Mouse (Mus musculus): ENCODE results near the gene Igf1r.
A peak's percentile ranks its signal among the peaks of the same experiment; 100 is the strongest.

Gene Igf1r

DNA sequence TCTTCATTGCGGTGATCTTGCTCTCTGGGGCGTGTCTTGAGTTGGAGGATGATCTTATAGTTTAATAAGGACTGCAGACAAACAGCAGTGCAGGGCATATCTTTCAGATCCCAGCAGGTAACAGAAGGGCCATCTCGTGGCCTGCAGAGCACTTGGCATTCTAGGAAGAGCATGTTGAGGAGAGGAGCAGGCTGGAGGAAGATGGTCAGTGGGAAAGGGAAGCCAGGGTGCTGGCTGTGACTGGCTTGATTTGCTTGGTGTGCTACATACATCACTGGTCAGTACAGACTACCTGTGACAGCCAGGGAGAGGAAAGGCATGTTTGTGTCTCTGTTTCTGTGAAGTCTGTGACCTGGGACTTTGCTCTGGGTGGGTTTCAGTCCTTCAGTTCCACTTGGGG is 122.8 kb downstream of the Igf1r start:
- no peak for DNase-seq (ENCODE audit: low read depth, low spot score)

DNA sequence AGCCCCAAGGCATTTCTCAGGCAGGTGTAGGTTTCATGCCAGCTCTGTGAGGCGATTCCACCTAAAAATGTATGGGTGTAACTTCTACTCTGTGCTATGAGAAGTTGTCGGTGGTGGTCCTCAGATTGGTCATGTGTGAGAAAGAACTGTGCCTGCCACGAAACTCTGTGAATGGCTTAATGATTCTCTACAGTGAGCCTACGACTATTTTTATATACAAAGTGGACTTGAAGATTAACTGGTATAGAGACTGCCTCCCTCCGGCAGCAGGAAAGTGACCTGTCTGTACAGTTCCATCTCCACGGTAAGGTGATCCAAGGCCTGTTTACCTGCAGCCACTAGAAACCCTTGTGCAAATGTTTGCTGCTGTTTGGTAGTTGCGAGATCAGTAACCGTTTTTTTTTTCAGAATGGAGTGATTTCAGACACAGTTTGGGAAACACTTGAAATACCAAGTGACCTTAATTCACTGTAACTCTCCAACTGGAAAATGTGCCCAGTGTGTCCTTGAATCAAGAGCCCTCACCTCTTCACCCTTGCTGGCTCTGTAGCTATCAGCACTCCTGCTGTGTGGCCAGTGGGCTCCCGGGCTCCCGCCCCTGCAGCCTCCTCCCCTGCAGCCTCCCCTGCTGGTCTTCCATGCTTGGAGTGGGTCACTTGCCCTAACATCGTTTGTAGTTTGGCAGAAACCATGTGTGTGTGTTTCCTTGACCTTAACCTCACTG is 127.7 kb downstream of the Igf1r start:
- DNase-seq (ENCODE audit: low read depth, low spot score) = no peak

DNA sequence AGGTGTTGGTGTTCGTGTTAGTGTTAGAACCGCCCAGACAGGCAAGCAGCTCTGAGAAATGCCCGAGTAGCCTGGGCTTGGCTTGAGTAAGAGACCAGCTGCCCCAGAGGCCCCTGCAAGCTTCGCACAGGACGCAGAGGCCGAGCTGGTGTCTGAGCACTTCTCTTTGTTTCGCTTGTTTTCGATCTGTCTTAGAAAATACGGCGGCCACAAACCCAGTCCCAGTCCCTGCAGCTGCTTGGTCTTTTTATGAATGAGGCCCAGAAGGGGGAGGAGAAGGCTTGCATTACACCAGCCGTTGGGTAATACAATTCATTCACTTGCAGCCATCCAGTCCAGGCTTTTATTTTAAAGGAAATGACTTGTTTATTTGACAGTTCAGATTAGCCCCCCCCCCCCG is 132.7 kb downstream of the Igf1r start:
- DNase-seq (ENCODE audit: low read depth, low spot score) = peak; percentile 83

DNA sequence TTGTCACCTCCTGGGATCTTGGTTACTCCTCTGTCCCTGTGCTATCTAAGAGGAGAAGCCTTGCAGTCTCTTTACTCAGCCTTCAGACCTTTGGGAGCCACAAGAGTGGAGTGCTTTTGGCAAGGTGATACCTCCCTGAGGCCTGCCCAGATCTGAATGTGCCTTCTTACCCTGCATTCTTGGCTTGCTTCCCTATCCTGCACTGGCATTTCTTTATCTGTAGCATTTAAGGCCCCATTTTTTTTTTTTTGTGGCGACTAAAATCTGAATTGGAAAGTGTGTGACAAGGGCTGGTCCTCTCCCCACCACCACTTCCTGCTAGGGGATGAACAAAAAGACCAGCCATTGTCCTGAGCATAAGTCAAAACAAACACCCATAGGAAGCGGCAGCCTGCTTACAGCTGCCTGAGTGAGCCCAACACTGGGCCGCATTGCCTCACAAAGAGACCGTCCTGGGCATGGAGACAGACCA is 133.3 kb downstream of the Igf1r start:
- no peak for DNase-seq (ENCODE audit: low read depth, low spot score)

DNA sequence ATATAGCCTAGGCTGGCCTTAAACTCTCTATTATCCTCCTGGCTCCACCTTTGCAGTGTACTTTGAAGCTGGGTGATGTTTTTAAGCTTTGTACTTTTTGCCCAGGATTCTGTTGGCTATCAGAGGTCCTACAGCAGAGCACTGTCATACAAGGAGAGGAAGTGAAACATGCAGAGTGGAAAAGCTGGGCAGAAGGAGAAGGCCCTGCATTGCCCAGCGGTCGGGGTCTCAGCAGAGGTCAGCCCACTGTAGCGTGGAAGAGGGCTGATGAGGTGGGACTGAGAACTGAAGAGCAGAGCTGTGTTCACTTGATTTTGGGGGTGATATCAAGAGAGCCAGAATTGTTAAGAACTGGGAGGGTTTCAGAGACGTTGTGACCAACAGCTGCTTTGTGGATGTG is 134.9 kb downstream of the Igf1r start:
- DNase-seq (ENCODE audit: low read depth, low spot score) = no peak

DNA sequence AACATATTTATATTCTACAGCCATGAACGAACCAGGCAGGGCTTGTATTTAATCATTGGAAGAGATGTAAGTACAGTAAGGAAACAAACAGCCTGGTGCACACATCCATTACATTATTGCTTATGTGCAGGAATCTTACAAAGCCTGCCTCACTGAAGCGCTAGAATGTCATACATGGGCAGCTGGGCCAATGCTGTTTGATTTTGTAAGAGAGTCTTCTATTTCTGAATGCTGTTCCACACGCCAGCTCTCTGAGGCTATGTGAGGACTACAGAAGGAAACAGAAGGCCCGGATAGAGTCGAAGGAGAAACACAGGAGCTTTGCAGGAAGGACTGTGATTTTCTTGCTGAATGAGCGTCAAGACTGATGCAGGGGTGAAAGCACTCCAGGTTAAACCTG is 136.2 kb downstream of the Igf1r start:
- DNase-seq (ENCODE audit: low read depth, low spot score) = no peak

DNA sequence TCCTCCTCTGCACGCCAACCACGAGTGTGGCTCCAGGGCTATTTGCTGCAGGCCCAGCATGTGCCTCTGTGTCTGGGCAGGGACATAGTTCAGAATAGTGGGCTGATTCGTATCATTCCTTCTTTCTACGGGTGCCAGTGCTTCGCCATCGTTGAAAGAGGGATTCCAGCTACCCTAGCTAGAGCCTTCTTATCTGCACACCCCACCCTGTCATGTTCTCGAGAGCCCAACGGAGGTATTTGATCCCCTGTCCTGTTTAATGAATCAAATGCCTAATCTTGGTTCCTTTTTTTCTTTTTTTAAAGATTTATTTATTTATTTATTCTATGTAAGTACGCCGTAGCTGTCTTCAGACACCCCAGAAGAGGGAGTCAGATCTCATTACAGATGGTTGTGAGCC is 137.1 kb downstream of the Igf1r start:
- no peak for DNase-seq (ENCODE audit: low read depth, low spot score)

DNA sequence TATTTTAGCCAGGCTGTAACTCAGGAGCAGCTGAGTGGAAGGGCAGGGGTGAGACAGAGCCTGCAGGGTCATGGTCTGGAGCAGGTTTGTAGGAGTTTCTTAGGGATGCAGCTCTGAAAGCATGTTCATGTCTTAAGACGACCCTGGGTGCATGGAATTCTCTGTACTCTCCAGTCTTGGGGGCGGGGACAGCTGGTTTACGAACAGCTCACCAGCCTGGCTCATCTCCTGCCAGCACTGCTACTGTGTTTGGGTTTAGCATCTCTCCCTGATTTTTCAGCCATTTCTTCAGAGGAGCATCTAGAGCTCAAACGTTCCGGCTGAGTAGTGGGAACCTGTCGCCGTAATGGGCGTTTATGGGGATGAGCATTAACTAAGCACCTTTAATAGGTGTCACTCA is 137.9 kb downstream of the Igf1r start:
- DNase-seq (ENCODE audit: low read depth, low spot score) = no peak

DNA sequence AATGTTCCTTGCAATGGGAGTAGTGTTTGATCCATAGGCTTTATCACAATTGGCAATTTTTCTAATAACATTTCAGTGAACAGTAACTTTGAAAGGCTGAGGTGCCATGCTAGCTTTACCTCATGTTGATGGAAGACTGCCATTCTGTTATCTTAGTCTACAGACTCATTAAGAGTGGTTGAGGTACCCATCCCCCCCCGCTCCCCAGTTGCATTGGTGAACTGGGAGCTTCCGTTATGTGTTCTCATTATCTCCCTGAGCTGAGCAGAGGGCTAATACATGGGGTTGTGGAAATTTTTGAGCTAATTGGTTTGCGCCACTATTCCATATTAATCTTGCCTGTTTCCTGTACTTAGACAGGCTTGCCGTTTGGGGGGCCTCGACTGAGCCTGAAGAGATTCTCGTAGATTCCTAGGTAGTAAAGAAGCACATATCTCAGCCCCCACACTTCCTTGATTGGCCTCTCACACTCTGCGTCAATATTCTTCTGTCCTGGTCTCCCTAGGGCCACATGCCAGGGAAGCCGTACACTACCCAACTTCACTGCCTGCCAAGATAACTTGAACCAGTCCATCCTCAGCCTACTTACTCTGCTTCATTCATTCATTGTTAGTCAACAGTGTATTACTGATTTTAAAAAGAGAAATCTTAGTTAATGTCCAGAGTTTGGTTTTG is 139.8 kb downstream of the Igf1r start:
- no peak for DNase-seq (ENCODE audit: low read depth, low spot score)

DNA sequence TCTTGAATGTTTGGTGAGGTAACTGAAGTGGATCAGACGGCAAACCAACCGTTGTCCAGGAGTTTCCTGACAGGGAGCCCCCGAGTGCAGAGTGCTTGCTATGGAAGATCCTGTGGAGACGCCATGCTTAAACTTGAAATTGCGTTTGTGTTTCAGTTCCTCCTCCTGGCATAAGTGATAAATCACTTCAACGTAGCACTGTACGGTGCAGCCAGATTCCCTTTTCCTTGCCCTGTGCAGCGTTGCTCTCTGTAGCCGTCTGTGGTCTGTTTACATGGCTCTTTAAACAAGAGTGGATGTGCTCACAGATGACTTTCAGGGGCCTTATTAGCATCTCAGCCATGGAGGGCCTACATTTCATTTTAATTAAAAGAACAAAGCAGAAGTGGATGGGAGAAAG is 141.2 kb downstream of the Igf1r start:
- DNase-seq (ENCODE audit: low read depth, low spot score) = no peak

DNA sequence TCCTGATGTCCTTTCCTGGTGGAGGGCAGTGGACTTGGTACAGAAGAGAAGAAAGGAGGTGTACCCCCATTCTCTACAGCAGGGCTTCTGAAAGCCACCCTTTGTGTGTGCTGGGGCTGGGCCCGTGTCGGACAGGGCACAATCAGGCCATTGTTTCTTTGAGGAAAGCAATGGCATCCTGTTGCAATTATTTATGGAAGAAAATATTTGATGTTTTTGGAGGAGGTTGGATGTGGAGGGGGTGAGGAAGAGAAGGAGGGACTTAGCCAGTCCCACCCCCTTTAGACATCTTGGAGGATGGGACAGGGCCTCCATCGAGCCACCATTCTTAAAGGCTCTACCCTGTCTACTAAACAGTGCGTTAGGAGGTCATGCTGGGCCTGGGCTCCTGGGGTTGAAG is 142.9 kb downstream of the Igf1r start:
- DNase-seq (ENCODE audit: low read depth, low spot score) = no peak

DNA sequence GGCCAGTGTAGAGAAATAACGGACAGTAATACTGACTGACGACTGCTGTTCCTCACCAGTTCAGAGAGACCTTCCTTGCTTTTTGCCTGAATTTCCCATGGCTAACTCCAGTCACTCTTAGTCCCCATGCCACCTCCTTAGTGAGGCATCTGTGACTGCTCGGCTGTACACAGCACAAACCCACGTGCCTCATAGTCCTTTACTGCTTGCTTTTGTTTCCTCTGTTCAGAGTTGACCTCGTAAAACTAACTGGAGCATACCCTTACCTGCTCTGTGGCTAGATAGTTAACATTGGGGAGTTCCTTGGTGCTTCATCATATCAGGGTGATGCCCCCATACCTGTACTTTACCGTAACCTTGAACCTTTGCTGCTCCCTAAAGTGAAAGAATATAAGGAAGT is 143.8 kb downstream of the Igf1r start:
- DNase-seq (ENCODE audit: low read depth, low spot score) = no peak

DNA sequence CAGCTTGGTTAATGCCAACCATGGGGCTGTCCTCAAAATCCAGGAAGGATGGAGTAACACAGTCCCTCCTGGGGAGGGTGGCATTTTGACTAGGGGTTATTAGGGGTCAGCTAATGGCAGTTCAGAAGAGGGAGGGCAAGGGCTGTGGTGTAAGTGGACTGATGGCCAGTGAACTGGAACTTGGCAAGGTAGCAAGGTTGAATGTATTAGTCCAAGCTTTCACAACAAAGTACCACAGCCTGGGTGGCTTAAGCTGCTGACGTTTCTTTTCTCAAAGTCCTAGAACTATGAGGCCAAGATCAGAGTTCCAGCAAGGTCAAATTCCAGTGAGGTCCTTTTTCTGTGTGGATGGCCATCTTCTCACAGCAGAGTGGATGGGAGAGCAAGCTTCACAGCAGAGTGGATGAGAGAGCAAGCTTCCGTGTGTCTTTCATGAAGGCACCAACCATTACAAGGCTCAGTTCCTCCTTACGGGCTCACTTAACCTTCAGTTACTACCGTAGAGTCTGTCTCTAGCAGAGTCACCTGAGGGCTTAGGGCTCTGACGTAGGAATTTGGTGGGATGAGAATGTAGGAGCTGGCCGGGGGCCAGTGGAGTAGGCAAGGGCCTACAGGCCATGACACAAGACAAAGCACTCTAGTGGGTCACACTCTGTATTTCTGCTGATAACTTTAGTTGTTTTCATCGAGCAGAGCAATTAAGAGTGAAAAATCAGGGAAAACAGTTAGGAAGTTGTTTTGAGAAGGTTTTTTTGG is 144.6 kb downstream of the Igf1r start:
- DNase-seq (ENCODE audit: low read depth, low spot score) = no peak

DNA sequence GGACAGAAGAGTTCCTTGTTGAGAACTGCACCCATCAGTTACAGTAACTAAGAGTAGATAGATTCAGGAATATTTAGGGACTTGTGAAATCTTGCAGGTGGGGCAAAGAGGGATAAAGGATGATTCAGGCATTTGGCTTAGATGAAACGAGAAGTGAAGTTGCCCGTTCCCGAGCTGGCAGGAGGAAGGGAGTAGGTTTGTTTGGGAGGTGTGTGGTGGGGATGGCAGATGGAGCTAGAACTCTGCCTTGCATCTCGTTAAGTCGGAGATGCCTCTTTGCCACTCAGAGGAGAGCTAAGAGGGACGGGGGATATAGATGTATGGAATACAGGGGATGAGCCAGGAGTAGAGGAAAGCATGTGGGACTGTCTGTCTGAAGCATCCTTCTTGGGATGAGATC is 145.5 kb downstream of the Igf1r start:
- no peak for DNase-seq (ENCODE audit: low read depth, low spot score)

DNA sequence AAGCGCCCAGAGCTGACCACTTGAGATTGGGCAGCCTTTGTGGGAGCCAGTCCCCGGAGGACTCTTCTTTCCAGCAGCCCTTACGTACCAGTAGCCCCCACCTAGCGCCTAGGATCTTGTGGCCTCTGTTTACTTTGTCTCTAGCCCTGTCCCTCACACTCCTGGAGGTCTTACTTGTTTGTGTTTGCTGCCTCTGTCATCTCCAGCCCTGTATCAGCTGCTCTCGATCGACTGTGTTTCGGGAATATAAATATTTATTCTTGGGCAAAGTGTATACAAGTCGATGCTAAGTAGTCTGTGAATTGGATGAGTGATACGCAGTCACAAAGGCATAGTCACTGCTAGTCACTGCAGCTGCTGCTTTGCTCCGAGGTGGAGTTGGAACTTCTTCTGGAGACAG is 147.8 kb downstream of the Igf1r start:
- DNase-seq (ENCODE audit: low read depth, low spot score) = no peak

DNA sequence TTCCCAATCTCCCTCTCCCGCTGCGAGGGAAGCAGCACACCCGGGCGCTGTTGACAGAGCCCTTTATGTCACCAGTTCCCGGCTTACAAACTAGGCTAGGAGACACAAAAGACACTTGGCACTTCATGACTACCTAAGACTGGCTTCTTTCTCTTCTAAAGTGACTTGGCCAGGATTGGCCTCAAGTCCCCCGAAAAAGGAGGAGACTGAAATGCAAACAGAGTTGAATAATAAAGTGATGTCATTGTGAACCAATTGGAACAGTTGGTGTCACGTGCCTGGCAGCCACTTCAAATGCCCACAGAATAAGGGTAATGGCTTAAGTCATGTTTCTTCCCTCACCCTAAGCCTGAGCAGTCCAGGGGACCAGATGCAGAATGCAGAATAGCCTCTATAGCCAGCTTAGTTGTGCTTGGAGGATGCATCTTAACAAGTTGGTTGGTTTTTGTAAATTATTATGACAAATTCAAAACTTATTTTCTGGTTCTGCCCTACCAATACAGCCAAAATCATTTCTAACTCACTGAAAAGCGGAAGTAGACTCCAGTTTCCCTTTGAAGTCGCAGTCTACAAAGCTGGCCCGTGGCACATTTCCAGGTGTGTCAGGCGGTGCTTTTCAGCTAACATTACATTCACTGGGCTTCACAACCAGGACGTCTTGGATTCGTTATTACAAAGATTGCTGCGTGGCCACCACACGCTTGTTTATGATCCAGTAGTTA is 150.0 kb downstream of the Igf1r start:
- DNase-seq (ENCODE audit: low read depth, low spot score) = no peak

DNA sequence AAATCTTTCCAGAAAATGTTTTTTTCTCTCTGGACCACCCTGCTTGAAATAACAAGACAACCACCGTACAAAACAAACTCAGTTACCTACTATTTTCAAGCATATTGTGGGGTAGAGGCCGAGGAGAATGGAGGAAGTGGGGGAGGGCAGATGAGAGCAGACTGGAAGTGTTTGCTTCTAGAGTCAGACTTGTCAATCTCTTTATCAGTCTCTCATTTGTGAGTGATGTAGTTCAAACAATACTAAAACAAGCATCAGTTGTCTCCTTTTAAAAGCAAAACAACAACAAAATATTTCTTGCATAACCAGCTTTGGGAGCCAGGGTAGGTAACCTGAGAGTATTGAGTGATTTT is 150.5 kb downstream of the Igf1r start:
- DNase-seq (ENCODE audit: low read depth, low spot score) = no peak

DNA sequence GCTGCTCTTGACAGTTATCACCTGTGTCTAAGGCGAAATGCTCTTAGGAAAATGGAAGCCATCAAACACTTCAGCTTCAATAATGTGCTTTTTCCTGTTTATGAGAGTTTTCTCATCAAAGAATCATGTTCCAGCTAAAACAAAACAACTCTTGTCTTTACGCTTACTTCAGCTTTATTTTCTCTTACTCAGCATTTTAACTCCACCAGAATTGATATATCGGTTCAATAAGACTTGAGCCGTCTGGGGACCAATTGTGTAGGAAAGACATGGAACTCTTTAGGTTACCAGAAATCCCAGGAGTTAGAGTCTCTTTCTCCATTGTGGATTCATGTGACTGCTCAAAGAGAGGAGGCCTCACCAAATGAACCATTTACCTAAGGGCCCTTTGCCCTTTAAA is 158.9 kb downstream of the Igf1r start:
- no peak for DNase-seq (ENCODE audit: low read depth, low spot score)

DNA sequence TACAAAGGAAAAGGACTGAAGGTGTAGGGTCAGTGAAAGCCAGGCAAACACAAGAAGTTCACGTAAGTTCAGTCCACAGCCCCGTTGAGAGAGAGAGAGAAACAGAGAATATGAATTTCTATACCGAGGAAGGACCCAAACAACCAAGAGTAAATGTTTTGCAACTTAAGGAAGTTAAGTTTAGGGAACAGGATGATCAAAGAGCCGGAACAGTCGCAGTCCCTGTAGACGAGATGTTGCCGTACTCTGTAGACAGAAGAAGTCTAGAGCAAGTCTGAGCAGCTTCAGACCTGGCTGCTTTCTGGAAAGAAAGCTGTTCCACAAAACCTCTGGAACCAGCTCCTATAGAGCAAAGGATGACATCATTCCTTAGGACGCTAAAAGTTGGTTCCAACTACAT is 160.0 kb downstream of the Igf1r start:
- DNase-seq (ENCODE audit: low read depth, low spot score) = no peak

DNA sequence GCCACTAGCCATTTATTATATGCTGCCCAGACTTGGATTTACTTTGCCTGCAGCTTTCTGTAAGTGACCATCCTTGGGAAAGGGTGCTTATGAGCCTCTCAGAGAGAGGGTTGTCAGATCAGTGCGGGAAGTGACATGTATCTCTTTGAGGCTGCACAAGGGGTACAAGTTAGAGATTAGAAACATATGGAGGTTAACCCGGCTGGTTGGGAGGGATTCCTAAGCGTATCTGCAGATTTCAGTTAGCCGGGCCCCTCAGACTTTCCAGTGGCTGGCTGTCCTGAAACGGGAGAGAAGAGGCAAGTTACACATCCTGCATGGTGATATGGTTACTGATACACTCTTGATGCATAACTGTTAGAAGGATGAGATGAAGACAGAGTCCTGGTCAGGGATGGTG is 161.7 kb downstream of the Igf1r start:
- DNase-seq (ENCODE audit: low read depth, low spot score) = no peak

DNA sequence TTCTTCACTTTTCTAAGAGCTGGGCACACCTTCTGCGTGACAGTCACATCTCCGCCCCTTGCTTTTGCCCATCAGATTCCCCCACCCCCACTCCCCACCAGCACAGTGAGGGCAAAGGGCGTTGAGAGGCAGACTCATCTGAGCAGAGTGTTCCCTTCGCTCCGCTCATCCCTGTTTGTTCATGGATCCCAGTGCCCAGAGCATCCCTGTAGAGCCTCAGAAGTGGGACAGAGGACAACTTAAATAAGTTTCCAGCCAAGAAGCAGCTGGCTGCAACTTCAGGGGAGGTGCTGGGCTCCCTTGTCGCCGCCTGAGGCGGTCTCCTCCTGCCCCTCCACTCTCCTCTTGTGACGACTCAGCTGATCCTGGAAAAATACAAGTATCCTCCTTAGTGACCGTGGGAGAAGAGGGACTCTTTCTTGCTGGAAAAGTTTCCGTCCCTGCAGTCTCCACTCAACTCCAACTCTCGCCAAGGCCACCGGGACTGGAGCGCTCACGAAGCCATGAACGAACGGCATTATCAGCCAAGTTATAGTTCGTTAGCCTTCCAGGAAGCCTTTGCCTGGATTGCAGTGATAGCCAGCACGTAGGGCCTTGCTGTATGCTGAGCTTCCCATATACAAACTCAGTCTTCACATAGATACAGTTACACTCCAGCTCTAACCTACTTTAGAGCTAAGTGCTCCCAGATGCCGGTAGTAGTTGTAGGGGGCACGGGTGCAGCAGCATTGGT is 162.5 kb downstream of the Igf1r start:
- DNase-seq (ENCODE audit: low read depth, low spot score) = no peak

DNA sequence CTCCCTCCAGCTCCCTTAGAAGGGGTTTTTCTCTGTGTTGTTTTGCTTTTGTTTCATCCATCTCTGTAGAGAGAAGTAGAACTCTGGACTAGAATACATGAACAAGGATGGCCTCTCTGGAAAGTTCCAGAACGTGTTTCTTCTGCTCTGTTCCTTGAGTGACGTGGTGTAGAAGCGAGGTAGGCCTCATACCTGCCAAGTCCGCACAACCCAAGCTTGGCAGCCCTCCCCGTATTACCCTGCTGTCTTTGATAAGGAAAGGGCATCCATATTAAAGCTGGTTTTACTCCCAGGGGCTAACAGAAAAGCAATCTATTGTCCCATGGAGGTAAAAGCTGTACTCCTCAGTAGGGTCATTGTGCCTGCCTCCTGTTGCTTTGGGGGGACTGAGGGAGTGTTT is 164.9 kb downstream of the Igf1r start:
- DNase-seq (ENCODE audit: low read depth, low spot score) = no peak
